Mouse (Mus musculus): ENCODE measurements at regions not wholly inside any gene's neighbourhood (a gene's known extent, or its start where the extent isn't known, plus 50 kb on each side); places are given as distances from the start of the nearest gene placed in this dataset.

DNA sequence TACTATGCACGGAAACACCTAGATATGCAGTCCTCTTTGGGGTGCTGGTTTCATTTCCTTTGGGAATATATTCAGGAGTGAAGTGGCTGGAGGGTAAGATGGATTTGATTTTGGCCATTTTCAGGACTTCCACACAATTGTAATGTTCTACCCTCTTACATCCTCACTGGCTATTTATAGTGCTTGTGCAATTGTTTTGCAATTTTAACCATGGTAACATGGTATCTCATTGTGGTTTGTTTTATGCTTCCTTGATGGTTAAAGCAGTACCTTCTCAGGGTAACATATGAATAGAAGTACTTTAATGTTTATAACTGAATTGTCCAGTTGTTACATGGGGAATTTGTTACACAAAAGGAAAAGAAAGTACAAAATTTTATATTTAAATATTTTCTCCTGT is 135.3 kb upstream of the Nrp1 start:
- no peak for DNase-seq (ENCODE audit: low spot score in 2 of 2)

DNA sequence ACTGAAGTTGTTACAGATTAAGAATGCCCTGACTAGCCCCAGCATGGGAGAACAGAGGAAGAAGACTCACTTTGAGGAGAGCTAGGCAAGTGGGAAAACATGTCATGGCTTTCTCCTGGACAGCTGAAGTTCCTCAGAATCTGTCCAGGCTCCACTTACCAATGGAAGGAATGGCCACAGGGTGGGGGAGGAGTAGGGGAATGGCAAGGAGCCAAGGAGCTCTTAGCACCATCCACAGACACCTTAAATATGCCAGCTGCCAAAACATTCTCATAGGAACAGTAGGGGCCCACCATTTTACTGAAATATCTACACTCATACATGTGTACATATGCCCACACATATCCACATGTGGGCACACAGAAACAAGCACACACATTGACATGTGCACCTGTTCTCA is 134.9 kb upstream of the Nrp1 start:
- DNase-seq (ENCODE audit: low spot score in 2 of 2) = no peak

- no peak for DNase-seq (ENCODE audit: low spot score in 2 of 2)
Measured at GRCm38 (mm10) chr8:128225123-128225522, 133.3 kb upstream of the Nrp1 start.

DNA sequence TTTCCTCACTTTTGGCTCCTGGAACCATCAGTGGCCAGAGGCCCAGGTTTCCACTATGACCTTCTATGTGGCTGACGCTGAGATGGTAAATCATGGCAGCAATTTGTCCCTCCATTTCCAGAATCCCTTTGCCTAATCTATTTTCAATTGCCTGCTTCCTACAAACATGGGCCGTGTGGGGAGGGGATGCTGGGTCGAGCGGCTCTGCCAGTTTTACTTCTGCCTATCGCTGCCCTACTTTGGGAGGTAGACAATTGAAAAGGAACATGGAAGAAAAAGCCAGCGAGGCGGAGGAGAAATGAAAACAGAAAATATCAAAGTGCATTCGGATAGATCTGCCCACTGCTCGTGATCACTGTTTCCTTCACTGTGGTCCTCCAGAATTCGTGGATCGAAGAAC is 123.3 kb upstream of the Nrp1 start:
- DNase-seq (ENCODE audit: low spot score in 2 of 2) = no peak

- DNase-seq (ENCODE audit: low spot score in 2 of 2) = no peak
Measured at GRCm38 (mm10) chr8:128235527-128235926, 122.9 kb upstream of the Nrp1 start.

GRCm38 (mm10) chr8:128236097-128236496 is 122.3 kb upstream of the Nrp1 start:
- DNase-seq (ENCODE audit: low spot score in 2 of 2) = no peak

DNA sequence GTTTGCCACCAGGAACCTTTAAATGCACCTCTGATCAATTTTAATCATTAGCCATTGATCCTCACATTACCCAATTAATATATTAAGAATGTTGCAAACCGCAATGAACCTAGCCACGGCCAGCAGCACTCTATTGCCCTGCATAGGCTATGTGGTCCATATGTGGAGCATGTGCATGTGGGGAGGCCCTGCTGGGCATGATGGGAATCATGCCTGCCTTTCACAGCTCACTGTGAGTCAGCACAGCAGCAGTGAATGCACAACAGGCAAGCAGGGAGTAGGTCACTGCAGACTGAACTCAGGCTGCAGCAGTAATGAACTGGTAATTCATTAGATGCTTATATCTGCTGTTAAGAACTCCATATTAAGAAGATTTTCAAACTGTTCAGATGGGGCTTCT is 119.5 kb upstream of the Nrp1 start:
- DNase-seq (ENCODE audit: low spot score in 2 of 2) = no peak

- no peak for DNase-seq (ENCODE audit: low spot score in 2 of 2)
Measured at GRCm38 (mm10) chr8:128239783-128240182, 118.6 kb upstream of the Nrp1 start.

GRCm38 (mm10) chr8:128241200-128241599 is 117.2 kb upstream of the Nrp1 start:
- DNase-seq (ENCODE audit: low spot score in 2 of 2) = no peak

GRCm38 (mm10) chr8:128242465-128243251 is 115.7 kb upstream of the Nrp1 start:
- DNase-seq (ENCODE audit: low spot score in 2 of 2) = no peak

DNA sequence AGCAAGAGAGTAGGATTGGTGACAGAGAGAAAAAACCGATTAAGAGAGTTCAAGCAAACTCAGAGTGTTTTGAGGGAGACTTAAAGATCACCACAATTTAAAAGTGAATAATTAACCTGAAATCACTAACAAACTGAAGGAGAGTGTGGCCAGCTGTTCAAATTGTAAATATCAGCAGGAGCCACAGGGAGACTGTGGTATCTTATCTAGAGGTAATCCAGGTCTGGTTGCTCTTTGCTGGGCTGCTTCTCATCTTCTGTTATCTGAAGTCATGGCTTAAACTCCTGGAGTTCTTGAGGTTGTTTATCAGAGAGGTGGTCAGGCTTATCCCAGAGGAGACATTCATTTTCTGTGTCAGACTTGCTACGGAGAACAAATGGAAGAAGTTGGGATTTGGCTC is 106.7 kb upstream of the Nrp1 start:
- no peak for DNase-seq (ENCODE audit: low spot score in 2 of 2)

- no peak for DNase-seq (ENCODE audit: low spot score in 2 of 2)
Measured at GRCm38 (mm10) chr8:128260836-128261235, 97.6 kb upstream of the Nrp1 start.

GRCm38 (mm10) chr8:128261367-128261766 is 97.0 kb upstream of the Nrp1 start:
- DNase-seq (ENCODE audit: low spot score in 2 of 2) = no peak

DNA sequence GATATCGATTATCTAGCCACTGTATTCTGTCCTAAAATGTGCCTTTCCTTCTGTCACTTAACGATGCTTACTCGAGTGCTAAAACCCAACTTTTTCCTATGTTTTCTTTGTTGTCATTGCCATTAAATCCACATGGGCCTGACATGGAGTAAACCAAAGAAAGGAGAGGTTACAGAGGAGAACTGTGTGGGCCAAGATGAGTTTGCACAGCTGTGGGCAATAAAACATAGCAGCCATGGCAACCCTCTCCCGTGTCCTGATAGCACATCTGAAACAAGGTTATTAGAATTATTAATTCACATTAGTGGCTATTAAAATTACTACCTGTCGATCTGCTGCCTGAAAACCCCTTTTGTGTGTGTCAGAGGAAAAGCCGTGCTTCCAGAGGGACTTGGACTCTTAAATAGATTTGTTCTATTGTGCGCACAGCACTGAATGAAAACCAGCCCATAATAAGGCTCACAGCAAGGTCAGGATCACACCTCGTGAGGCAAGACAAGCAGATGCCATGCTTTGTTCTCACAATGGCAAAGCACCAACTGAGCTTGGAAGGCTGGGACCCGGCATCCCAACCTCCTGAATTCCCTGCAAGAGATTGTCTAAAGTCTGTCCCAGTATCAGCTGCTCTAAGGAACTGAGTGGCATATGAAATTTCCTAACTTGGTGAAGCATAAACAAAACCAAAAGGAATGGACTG is 95.0 kb upstream of the Nrp1 start:
- DNase-seq (ENCODE audit: low spot score in 2 of 2) = no peak

GRCm38 (mm10) chr8:128267261-128267660 is 91.1 kb upstream of the Nrp1 start:
- no peak for DNase-seq (ENCODE audit: low spot score in 2 of 2)

DNA sequence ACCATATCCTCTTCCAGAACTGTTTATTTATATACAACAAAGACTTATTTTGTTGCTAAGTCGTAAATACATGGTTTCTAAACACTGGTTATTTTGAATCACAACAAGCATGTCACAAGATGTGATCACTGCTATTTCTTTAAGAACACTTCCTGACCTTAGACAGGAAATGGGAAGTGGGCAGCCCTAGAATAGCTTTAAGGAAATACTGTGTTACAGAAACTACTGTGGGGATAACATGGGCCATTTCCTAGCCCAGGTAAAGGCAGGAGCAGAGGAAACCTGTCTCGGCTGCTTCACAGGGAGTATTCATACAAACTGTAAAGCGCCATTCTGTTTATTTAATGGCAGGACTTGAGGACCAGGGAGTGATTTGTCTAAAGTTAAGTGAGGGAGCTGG is 90.4 kb upstream of the Nrp1 start:
- no peak for DNase-seq (ENCODE audit: low spot score in 2 of 2)

GRCm38 (mm10) chr8:128269546-128269945 is 88.9 kb upstream of the Nrp1 start:
- no peak for DNase-seq (ENCODE audit: low spot score in 2 of 2)

GRCm38 (mm10) chr8:128272866-128273344 is 85.5 kb upstream of the Nrp1 start:
- peak in 1 of 2 experiments; percentile 6 for DNase-seq (ENCODE audit: low spot score in 2 of 2)

DNA sequence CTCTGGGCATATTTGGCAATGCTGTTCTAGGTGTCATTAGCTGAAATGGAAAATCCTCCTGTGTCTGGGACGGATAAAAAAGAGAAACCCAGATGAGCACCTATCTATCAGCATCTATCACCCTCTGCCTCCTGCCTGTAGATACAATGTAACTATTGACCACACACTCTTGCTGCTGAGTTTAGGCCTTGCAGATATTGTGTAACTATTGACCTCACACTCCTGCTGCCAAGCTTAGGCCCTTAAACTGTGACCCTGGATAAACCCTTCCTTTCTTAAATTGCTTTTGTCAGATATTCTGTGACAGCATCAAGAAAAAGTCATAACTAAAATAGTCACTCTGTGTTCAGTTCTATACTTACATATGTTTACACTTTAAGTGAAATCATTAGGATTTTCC is 81.9 kb upstream of the Nrp1 start:
- DNase-seq (ENCODE audit: low spot score in 2 of 2) = no peak

- no peak for DNase-seq (ENCODE audit: low spot score in 2 of 2)
Measured at GRCm38 (mm10) chr8:128282802-128283201, 75.6 kb upstream of the Nrp1 start.

GRCm38 (mm10) chr8:128283365-128283764 is 75.0 kb upstream of the Nrp1 start:
- no peak for DNase-seq (ENCODE audit: low spot score in 2 of 2)

GRCm38 (mm10) chr8:128284816-128285215 is 73.6 kb upstream of the Nrp1 start:
- no peak for DNase-seq (ENCODE audit: low spot score in 2 of 2)

- no peak for DNase-seq (ENCODE audit: low spot score in 2 of 2)
Measured at GRCm38 (mm10) chr8:128290076-128290475, 68.3 kb upstream of the Nrp1 start.
